Mouse (Mus musculus) stomach, embryonic 16.5 days (tissue): Measurements from ENCODE around the gene Gsap. TPM values are rescaled to one million over a fixed set of nuclear protein-coding genes. Genes with fewer than 3 reads are reported as not detected.

ENCODE experiments used
- ATAC-seq: fragments of 200-750 bp; cut with Nextera tagmentation; 2 replicates; pipeline ENCODE4 v1.8.0; 2017; ENCODE audit warnings: moderate number of reproducible peaks, moderate TSS enrichment; ENCODE audit not compliant: insufficient read depth, low FRiP score
- H3K27ac ChIP-seq: fragments of 300-500 bp; sonication (generic); 2 replicates; pipeline ENCODE4 v1.5.1; 2014; ENCODE audit warnings: low read length
- H3K27me3 ChIP-seq: fragments of 300-500 bp; sonication (generic); 2 replicates; pipeline ENCODE4 v1.6.1; 2014; ENCODE audit warnings: low read length, control low read depth, mixed read lengths; ENCODE audit not compliant: control insufficient read depth, insufficient read depth
- H3K36me3 ChIP-seq: fragments of 300-500 bp; sonication (generic); 2 replicates; pipeline ENCODE4 v1.6.1; 2014; ENCODE audit warnings: low read length; ENCODE audit not compliant: control insufficient read depth, insufficient read depth
- H3K4me1 ChIP-seq: fragments of 300-500 bp; sonication (generic); 2 replicates; pipeline ENCODE4 v1.6.1; 2014; ENCODE audit warnings: low read length, control low read depth, mixed read lengths; ENCODE audit not compliant: control insufficient read depth, insufficient read depth
- H3K4me2 ChIP-seq: fragments of 300-500 bp; sonication (generic); 2 replicates; pipeline ENCODE4 v1.6.1; 2014; ENCODE audit warnings: low read depth, low read length, mixed read lengths
- H3K4me3 ChIP-seq: fragments of 300-500 bp; sonication (generic); replicated peaks from 2 replicates; pipeline ENCODE4 v1.5.1; 2014; ENCODE audit warnings: mild to moderate bottlenecking, low read length
- H3K9ac ChIP-seq: fragments of 300-500 bp; sonication (generic); 2 replicates; pipeline ENCODE4 v1.6.1; 2014; ENCODE audit warnings: low read length
- H3K9me3 ChIP-seq: fragments of 300-500 bp; sonication (generic); replicated peaks from 2 replicates; pipeline ENCODE4 v1.6.1; 2016; ENCODE audit warnings: low read length, control low read depth; ENCODE audit not compliant: control insufficient read depth
- WGBS: fragments of 180-500 bp; shearing (Covaris S2); extraction: QIAGEN DNeasy Blood & Tissue Kit; methylation state at CpG from one replicate; pipeline ENCODE4 v1.1.7; 2014; 5-methylcytosine and 5-hydroxymethylcytosine counted together
- polyA plus RNA-seq: library from polyadenylated mRNA; unstranded; fragments of >200 nt; fragmentation: Nextera tagmentation; extraction: Ambion mirVana; gene quantifications from 2 replicates; pipeline ENCODE4 v1.2.1, GENCODE M21; 2015

Gene Gsap
- polyA plus RNA-seq, 1 experiment from 2014 or later: 2.6 TPM

GRCm38 (mm10) chr5:21245241-21245640, 59.2 kb downstream of the Gsap start:
- no peak overlapping the region for H3K27ac ChIP-seq
- no peaks in the 10 kb centered on the region for H3K27me3 ChIP-seq
- no peak overlapping the region for H3K9ac ChIP-seq
- H3K4me3 ChIP-seq: no peak overlapping the region
- no peak for ATAC-seq
- H3K4me2 ChIP-seq: no peak overlapping the region
- H3K36me3 ChIP-seq: no peaks in the 10 kb centered on the region
- 70% methylated on average over 1 of the region's 1 CpGs for WGBS
- 0 out of 2 replicates have a peak, but pooled peaks cover 3% of the 10 kb centered on the region for H3K9me3 ChIP-seq
- H3K4me1 ChIP-seq: no peaks in the 10 kb centered on the region

DNA sequence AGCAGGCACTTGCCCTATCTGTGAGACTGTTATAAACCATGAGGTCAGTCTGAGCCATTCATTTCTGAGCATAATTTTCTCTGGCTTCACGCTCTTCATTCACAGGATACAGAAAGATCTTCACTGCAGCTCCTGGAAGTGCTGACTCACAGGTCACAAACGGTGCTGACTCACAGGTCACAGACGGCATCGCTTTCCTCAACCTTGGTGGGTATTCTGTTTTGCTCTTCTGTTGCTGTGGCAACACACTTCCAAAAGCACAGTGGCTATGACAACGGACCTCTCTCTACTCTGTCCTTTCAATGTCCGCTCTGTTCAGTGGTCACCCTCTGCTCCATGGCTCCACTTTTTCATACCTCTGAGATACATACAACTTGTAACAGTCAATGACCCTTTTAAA, 60.7 kb downstream of the Gsap start:
- Histone ChIP-seq H3K27me3 (no peaks in the 10 kb centered on the region), H3K4me3 (no peak overlapping the region), H3K36me3 (no peaks in the 10 kb centered on the region), H3K4me1 (no peaks in the 10 kb centered on the region), H3K27ac (no peak overlapping the region), H3K9me3 (0 out of 2 replicates have a peak, but pooled peaks cover 3% of the 10 kb centered on the region), H3K4me2 (no peak overlapping the region), H3K9ac (no peak overlapping the region)
- ATAC-seq: no peak
- 76% methylated on average over 6 of the region's 6 CpGs for WGBS

GRCm38 (mm10) chr5:21247916-21248315, 61.9 kb downstream of the Gsap start:
- no peak overlapping the region for H3K4me3 ChIP-seq
- ATAC-seq: no peak
- no peaks in the 10 kb centered on the region for H3K36me3 ChIP-seq
- 59% methylated on average over 2 of the region's 2 CpGs for WGBS
- 0 out of 2 replicates have a peak, but pooled peaks cover 3% of the 10 kb centered on the region for H3K9me3 ChIP-seq
- no peaks in the 10 kb centered on the region for H3K4me1 ChIP-seq
- no peak overlapping the region for H3K27ac ChIP-seq
- H3K9ac ChIP-seq: no peak overlapping the region
- H3K27me3 ChIP-seq: no peaks in the 10 kb centered on the region
- H3K4me2 ChIP-seq: no peak overlapping the region

DNA sequence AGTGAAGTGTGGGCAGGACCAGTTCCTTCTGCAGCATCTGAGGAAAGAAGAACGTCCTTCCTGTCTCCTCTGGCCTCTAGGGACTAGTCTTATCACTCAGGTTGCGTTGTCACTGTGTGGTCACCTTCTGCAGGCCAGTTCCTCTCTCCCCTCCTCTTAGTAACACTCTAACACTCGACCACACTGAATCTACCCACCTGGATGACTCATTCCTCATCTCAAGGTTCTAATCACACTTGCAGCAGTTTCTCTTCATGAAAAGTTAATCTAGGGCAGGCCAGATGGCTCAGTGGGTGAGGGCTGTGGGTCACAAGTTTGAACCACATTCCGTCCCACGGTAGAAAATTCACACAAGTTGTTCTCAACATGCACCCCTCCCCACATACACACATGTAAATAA, 62.8 kb downstream of the Gsap start:
- no peak overlapping the region for H3K4me2 ChIP-seq
- no peak for ATAC-seq
- H3K4me1 ChIP-seq: no peaks in the 10 kb centered on the region
- H3K9me3 ChIP-seq: 0 out of 2 replicates have a peak, but pooled peaks cover 3% of the 10 kb centered on the region
- 61% methylated on average over 5 of the region's 5 CpGs for WGBS
- no peak overlapping the region for H3K9ac ChIP-seq
- H3K27me3 ChIP-seq: no peaks in the 10 kb centered on the region
- H3K4me3 ChIP-seq: no peak overlapping the region
- H3K27ac ChIP-seq: no peak overlapping the region
- H3K36me3 ChIP-seq: no peaks in the 10 kb centered on the region

- no peak for ATAC-seq
- no peaks in the 10 kb centered on the region for H3K36me3 ChIP-seq
- H3K27me3 ChIP-seq: no peaks in the 10 kb centered on the region
- no peak overlapping the region for H3K4me2 ChIP-seq
- H3K9me3 ChIP-seq: no peaks in the 10 kb centered on the region
- H3K27ac ChIP-seq: no peak overlapping the region
- H3K4me1 ChIP-seq: no peaks in the 10 kb centered on the region
- H3K4me3 ChIP-seq: no peak overlapping the region
- whole genome bisulfite sequencing: 86% methylated on average over 12 of the region's 12 CpGs
- H3K9ac ChIP-seq: no peak overlapping the region
These were observed 68.9 kb downstream of the Gsap start for GRCm38 (mm10) chr5:21254731-21255525.

DNA sequence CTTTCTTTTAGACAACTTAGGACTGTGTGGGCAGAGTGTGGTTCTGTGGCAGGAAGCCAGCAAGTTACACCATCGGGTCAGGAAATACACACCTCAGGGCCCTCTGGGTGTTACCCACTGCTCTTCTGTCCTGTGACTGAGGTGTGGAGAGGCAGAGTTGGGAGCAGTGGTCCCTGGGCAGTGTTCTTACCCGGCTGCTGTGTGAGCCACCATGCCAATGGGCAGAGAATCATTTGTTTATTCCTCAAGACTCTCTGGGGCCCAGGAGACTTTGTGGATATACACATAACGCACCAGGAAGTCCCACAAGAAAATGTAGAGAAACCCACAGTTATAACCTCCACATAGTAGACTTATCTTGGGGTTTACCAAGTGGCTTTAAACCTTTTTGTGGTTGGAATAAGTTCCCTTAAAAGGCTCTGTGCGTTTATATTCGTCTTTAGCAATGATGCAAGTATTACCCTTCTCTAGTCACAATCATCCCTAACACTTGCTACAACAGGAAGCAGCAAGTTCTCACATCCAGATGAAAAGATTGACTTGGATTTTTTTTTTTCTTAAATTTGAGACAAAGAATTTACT, 69.6 kb downstream of the Gsap start:
- 71% methylated on average over 5 of the region's 5 CpGs for WGBS
- ATAC-seq: no peak

GRCm38 (mm10) chr5:21257126-21257525, 71.1 kb downstream of the Gsap start:
- H3K4me2 ChIP-seq: no peak overlapping the region
- WGBS: 60% methylated on average over 4 of the region's 4 CpGs
- no peak for ATAC-seq
- no peaks in the 10 kb centered on the region for H3K4me1 ChIP-seq
- no peaks in the 10 kb centered on the region for H3K27me3 ChIP-seq
- no peaks in the 10 kb centered on the region for H3K36me3 ChIP-seq
- no peaks in the 10 kb centered on the region for H3K9me3 ChIP-seq
- no peak overlapping the region for H3K4me3 ChIP-seq
- no peak overlapping the region for H3K27ac ChIP-seq
- no peak overlapping the region for H3K9ac ChIP-seq

More for the DNA sequence above, 69.6 kb downstream of the Gsap start:
- Histone ChIP-seq H3K4me2 (no peak overlapping the region), H3K27me3 (no peaks in the 10 kb centered on the region), H3K9ac (no peak overlapping the region), H3K4me3 (no peak overlapping the region), H3K9me3 (no peaks in the 10 kb centered on the region), H3K4me1 (no peaks in the 10 kb centered on the region), H3K27ac (no peak overlapping the region), H3K36me3 (no peaks in the 10 kb centered on the region)

GRCm38 (mm10) chr5:21257806-21258205, 71.8 kb downstream of the Gsap start:
- H3K27ac ChIP-seq: no peak overlapping the region
- no peak overlapping the region for H3K4me2 ChIP-seq
- no peaks in the 10 kb centered on the region for H3K9me3 ChIP-seq
- WGBS: 69% methylated on average over 6 of the region's 6 CpGs
- no peaks in the 10 kb centered on the region for H3K36me3 ChIP-seq
- no peak for ATAC-seq
- no peaks in the 10 kb centered on the region for H3K4me1 ChIP-seq
- H3K4me3 ChIP-seq: no peak overlapping the region
- no peak overlapping the region for H3K9ac ChIP-seq
- H3K27me3 ChIP-seq: no peaks in the 10 kb centered on the region

GRCm38 (mm10) chr5:21260746-21261145, 74.7 kb downstream of the Gsap start:
- no peak for ATAC-seq
- WGBS: 73% methylated on average over 7 of the region's 7 CpGs

More at GRCm38 (mm10) chr5:21260746-21261145, 74.7 kb downstream of the Gsap start:
- no peak overlapping the region for H3K4me2 ChIP-seq
- H3K27me3 ChIP-seq: no peaks in the 10 kb centered on the region
- no peaks in the 10 kb centered on the region for H3K36me3 ChIP-seq
- H3K9me3 ChIP-seq: no peaks in the 10 kb centered on the region
- H3K27ac ChIP-seq: no peak overlapping the region
- H3K9ac ChIP-seq: no peak overlapping the region
- H3K4me1 ChIP-seq: no peaks in the 10 kb centered on the region
- H3K4me3 ChIP-seq: no peak overlapping the region
